Mouse (Mus musculus): Measurements from ENCODE around the gene Dnajb14.
"Not testable (repeated sequence)": the region's sequence is repeated elsewhere in the genome, so short reads cannot be mapped to it uniquely, and the experiment has no call there.

Dnajb14 gene

DNA sequence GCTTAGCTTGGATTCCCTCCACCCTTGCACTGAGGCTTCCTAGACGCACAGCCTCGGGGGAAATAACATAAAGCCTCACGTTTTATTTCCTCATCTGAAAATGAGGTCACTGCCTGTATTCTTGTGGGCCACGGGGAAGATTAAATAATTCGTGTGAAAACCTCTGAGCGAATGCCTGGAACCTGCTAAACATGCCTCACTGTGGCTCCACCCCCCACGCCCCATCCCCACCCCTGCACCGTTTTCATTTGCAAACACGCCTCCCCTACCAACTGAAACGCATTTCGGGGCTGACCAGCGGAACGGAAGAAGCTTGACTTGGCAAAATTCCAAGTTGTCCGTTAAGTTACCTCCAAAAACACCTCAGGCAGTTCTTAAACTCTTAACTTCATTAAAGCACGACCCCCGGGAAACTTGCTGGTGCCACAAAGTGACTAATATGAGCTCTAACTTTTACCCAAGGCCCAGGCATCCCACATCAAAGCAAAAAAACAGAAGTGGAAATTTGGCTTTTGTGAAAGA, 88.1 kb downstream of the Dnajb14 start:
- DNase-seq: no peak

DNA sequence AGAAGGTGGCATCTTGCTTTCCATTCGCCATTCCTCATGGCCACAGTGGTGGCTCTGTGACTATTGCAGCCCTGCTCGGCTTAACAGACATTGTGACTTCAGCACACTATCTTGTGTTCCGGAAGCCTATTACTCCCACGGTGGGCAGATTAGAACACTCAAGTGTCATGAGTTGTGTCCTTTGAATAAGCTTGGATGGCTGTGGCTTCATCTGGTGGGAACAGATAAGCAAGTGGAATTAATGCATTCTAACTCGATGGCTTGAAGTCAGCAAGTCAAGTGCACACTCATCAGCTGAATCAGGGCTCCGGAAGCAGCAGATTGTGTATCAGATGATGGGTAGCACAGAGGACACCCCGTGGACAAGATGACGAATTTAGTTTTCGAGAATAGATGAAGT, 90.4 kb downstream of the Dnajb14 start:
- DNase-seq: no peak

DNA sequence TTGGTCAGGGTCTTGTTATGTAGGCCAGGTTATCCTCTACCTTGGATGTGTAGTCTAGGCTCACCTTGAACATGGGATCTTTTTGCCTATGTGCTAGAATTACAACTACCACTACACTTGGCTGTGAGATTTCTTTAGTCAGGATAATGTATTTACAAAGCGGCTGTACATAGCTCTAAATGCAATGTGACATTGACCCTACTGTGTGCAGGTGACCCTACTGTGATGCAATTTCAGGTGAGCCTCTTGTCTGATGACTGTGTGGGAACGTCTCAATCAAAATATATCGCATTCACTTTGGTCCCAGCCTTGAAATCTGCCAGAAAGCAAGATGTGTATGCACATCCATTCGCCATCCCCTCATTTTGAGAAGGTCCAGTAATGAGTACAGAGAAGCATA, 90.9 kb downstream of the Dnajb14 start:
- DNase-seq: no peak

DNA sequence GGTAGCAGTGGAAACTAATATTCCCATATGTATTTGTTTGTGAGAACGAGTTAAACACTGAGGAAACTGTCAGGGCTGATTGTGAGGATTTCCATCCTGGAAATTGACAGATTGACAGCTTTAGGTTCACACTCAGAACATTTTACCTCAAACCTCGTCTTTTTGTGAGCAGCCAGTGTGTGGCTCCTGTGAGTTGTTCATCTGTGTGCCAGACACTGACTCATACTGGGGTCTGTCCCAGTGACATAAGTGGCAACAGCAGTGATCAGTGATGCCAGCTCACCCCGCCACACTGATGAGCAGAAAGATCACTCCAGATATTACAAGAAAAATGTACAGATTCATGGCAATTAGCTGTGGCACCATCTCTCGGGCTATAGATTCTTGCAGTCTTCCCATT, 92.0 kb downstream of the Dnajb14 start:
- no peak for DNase-seq

DNA sequence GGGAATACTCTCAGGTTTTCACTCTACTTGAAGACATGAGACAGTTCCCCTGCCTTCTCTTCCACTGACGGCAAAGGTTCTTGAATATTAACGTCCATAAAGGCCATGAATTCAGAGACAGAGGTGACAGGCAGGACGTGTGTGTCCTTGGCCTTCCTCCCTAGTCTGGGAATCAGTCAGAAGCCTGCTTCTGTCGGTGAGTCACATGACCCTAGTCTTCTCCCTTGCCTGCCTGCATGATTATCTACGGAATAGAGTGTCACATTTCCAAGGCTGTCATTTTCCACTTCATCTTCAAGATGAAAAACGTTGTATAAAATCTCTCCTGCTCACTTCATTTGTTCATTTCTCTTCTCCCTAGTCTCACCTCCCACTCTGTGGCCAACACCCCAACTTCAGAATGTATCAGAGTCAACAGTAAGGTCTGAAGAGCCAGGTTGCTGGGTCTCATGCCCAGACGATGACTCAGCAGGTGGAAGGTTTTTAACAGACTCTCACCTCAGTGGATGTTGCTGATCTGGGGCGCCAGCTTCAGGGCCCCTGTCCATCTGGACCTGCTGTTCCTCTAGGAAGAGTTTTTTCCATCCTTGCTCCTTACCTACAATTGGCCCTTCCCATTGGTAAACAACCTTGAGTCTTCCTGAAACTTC, 94.4 kb downstream of the Dnajb14 start:
- no peak for DNase-seq

DNA sequence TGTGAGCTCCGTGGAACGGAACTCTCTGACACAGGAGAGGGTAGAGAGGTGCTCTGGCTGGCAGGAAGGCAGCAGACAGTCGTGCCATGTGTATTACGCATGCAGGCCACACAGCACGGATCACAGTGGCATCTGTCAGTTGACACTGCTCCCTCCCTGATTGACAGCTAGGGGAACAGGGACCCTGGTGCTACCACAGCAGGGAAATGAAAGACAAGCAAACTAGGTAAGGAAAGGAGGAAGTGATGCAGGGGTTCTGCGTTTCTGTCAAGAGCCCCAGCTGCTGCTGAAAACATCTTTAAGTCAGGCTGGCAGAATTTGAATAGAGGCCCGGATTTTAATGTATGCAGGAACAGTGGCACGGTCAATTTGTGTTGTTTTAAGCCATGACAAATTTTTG, 96.0 kb downstream of the Dnajb14 start:
- DNase-seq: no peak

DNA sequence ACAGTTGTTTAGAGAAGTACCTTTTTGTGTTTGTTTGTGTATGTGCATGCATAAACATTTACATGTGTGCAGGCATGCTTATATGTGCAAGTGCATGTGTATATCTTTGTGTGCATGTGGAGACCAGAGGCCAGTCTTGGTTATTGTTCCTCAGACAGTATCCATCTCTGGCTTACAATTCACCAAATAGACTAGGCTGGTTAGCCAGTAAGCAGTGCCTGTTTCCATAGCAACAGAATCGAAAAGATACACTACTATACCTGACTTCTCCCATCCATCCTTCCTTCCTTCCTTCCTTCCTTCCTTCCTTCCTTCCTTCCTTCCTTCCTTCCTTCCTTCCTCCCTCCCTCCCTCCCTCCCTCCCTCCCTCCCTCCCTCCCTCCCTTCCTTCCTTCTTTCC, 96.5 kb downstream of the Dnajb14 start:
- not testable (repeated sequence) for DNase-seq
